Mouse (Mus musculus): Measurements from ENCODE around the gene Gm10964. TPM values are rescaled to one million over a fixed set of nuclear protein-coding genes. Genes with fewer than 3 reads are reported as not detected.

The Gm10964 gene
- polyA plus RNA-seq, 1 experiment from 2014 or later = not detected

DNA sequence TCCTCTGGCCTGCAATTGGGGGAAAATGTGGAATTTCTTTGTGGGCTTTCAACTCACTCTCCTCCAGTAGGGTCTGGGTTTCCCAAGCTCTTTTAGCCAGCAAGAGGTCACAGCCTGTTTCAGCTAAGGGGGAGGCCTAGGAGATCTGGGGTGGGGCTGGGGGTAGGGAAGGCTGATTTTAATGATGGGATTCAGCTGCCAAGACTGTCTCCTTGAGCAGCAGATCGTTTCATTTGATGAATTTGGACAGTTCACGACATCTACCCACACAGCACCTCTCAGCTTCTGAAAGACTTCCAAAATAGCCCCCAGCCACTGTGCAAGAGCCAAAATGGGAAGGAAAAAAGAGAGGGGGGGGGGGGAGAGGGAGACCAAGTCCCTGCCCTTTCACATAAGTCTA, 6.0 kb upstream of the Gm10964 start:
- WGBS = 41% methylated on average over 2 of the region's 2 CpGs
- 0 out of 2 replicates have a peak overlapping the region, but pooled peaks have one; percentile 10 for H3K27ac ChIP-seq (ENCODE audit: low read length)

DNA sequence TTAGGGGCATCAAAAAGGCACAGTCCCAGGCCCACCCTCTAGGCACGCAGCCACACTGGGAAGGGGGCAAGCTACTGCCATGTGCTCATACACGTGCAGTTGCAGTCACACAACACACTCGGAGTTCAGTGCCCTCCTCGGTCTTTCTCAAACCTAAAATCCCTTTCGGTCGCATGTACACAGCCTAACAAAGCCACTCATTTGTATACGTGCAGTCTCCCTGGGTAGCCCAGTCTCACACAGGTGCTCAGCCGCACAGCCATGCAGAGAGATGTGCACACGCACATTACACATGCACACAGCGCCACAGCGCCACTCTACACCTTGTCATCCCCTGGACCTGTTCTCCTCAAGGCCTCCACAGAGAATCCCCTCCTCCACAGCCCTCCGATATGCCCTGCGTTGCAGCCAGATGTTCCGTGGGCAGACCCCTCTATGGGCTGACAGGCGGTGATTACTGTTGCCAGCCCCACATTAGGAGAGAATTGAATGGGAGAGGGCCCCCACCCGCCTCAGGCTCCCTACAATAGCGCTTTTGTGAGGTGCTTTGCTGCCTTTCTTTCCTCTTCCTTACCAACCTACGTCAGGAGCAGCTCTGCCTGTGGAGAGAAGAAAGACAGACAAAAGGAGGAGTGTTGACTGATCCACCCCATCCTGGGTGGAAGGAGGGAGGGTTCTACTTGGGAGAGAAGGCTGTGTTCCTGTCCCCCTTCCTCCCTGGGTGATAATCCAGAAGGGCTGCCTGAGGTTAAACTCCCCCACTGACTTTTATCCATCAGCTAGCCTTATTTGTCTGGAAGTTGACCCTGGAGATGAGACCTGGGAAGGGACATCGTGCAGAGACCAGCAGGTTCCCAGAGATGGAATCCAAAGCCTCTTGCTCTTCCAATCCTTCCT, 5.1 kb upstream of the Gm10964 start:
- Histone ChIP-seq H3K9me3 (ENCODE audit: control insufficient read depth, low read length) (no peaks in the 10 kb centered on the region), H3K9ac (ENCODE audit: low read depth, low read length) (0 out of 2 replicates have a peak overlapping the region, but pooled peaks have one; percentile 58), H3K36me3 (ENCODE audit: control insufficient read depth, insufficient read depth, low read length) (no peaks in the 10 kb centered on the region), H3K4me1 (ENCODE audit: control insufficient read depth, insufficient read depth, low read length) (peaks cover 24% of the 10 kb centered on the region), H3K27ac (ENCODE audit: low read length) (peak overlapping the region; percentile 15; the same call in 1 of the 2 replicates), H3K27me3 (replicated peaks; ENCODE audit: control insufficient read depth, insufficient read depth, low read length) (no peaks in the 10 kb centered on the region), H3K4me2 (ENCODE audit: low read depth, low read length) (peak overlapping the region; percentile 60), H3K4me3 (ENCODE audit: low read length) (no peak overlapping the region)
- ATAC-seq = no peak
- 44% methylated on average over 18 of the region's 19 CpGs for WGBS

More for the DNA sequence above, 6.0 kb upstream of the Gm10964 start:
- Histone ChIP-seq H3K36me3 (ENCODE audit: control insufficient read depth, insufficient read depth, low read length) (no peaks in the 10 kb centered on the region), H3K27me3 (replicated peaks; ENCODE audit: control insufficient read depth, insufficient read depth, low read length) (no peaks in the 10 kb centered on the region), H3K4me3 (ENCODE audit: low read length) (no peak overlapping the region), H3K9me3 (ENCODE audit: control insufficient read depth, low read length) (no peaks in the 10 kb centered on the region), H3K9ac (ENCODE audit: low read depth, low read length) (no peak overlapping the region), H3K4me2 (ENCODE audit: low read depth, low read length) (no peak overlapping the region), H3K4me1 (ENCODE audit: control insufficient read depth, insufficient read depth, low read length) (peaks cover 22% of the 10 kb centered on the region)
- ATAC-seq = no peak

DNA sequence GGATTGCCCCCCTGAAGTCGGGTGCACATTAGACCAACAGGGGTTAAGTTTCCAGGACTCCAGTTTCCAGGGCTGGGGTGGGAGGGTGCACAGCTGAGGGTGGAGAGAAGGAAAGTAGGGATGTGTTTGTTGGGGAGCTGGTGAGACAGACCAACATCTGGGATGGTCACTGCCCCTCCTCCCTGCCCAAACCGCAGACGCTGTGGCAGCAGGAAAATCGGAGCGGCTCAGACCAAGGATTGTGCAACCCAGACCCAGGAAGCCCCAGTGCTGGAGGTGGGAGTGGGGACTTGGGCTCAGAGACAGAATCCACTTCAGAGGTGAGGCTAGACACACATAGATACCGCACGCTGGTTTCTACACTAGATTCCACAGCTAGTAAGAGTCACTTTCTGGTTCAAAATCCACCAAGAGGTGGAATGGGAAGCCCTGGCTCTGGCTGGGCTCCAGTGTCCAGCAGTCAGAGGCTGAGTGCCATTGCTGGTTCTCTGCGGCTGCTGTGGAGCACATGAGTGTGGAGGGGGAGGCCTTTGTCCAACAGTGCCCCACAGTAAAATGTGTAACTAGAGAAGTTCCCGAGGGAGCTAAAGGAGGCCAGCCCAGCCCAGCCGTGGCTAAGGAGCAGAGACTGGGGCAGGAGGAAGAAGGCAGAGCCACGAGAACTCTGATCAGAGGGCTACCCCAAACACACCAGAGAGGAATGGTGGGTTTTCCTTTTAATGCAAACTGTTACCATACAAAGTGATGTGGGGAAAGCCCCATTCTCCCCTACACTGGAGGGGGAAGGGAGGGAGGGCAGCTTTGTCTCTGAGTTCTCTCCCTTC, 4.3 kb upstream of the Gm10964 start:
- Histone ChIP-seq H3K36me3 (ENCODE audit: control insufficient read depth, insufficient read depth, low read length) (no peaks in the 10 kb centered on the region), H3K9ac (ENCODE audit: low read depth, low read length) (peak overlapping the region; percentile 58), H3K9me3 (ENCODE audit: control insufficient read depth, low read length) (no peaks in the 10 kb centered on the region), H3K27ac (ENCODE audit: low read length) (peak overlapping the region; percentile 75), H3K4me3 (ENCODE audit: low read length) (peak overlapping the region; percentile 44), H3K4me1 (ENCODE audit: control insufficient read depth, insufficient read depth, low read length) (peaks cover 24% of the 10 kb centered on the region), H3K27me3 (replicated peaks; ENCODE audit: control insufficient read depth, insufficient read depth, low read length) (no peaks in the 10 kb centered on the region), H3K4me2 (ENCODE audit: low read depth, low read length) (peak overlapping the region; percentile 60)
- ATAC-seq = peak; percentile 24
- 19% methylated on average over 11 of the region's 11 CpGs for WGBS

DNA sequence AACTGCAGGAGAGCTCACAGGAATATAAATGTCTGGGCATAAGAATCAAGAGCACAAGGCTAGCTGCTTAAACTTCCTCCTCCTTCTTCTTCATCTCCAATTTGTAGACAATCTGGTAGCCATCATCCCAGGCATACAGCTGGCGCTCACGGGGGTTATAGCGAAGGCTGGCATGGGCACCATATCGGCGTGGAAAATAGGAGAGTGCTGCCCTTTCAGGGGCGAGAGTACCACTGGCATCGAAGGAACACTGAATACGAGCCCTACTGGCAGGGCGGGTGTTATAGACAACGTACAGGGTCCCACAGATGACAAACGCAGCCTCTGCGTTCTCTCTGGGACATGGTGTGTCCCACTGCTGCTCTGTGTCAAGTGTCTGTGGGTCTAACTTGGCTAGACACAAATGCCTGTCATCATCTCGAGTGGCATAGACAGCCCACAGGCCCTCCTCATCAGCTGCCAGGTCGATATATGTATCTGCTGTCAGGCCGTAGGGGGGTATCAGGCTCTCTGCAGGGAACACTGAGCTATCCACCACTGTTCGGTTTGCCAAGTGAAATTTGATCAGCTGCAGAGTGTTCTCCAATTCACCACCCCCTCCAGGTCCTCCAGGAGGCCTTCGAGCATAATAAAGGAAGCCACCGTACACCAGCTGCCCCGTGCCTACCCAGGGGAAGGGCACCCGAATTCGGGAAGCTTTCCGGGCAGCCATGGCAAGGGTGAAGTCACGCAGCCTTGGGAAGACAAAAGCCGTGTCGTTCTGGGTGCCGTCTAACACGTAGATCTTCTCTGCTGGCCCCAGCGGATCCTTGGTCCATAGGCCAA, 3.2 kb upstream of the Gm10964 start:
- no peak for ATAC-seq
- peak overlapping the region; percentile 44 for H3K4me3 ChIP-seq (ENCODE audit: low read length)
- no peaks in the 10 kb centered on the region for H3K27me3 ChIP-seq (replicated peaks; ENCODE audit: control insufficient read depth, insufficient read depth, low read length)
- H3K4me2 ChIP-seq (ENCODE audit: low read depth, low read length) = peak overlapping the region; percentile 60
- WGBS = 69% methylated on average over 28 of the region's 28 CpGs
- no peaks in the 10 kb centered on the region for H3K9me3 ChIP-seq (ENCODE audit: control insufficient read depth, low read length)
- peaks cover 24% of the 10 kb centered on the region for H3K4me1 ChIP-seq (ENCODE audit: control insufficient read depth, insufficient read depth, low read length)
- peak overlapping the region; percentile 92 for H3K27ac ChIP-seq (ENCODE audit: low read length)
- H3K9ac ChIP-seq (ENCODE audit: low read depth, low read length) = peak overlapping the region; percentile 65
- H3K36me3 ChIP-seq (ENCODE audit: control insufficient read depth, insufficient read depth, low read length) = no peaks in the 10 kb centered on the region

DNA sequence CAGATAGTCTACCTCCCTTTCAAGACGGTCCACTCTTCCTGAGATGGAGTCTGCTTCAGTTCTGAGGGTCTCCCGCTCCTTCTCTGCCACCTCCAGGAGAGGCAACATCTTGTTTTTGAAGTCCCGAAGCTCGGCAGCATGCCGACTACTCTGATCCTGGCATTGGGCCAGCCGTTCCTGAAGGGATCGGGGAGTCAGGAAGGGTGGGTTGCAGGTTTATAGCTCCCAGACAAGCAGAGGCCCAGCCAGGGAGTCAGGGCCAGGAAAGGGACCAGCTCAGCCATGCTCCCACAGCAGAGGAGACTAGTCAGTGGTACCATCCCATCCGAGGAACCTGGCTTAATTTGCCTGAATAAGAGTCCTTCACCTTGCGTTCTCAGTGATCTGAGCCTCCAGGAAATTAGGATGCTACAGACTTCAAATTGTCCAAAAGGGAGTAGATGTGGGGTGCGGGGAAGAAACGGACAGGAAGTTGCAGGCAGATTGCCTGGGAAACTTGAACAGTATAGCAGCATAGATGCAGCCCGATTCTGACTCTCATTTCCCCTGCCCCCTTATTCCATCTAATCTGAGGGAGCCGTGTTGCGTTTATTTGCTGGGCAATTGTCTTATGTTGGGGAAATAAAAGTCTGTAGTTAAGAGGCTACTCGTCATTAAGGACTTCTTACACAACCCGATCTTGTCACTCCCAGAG, 2.0 kb upstream of the Gm10964 start:
- peak; percentile 37 for ATAC-seq
- H3K27ac ChIP-seq (ENCODE audit: low read length) = peak overlapping the region; percentile 92
- WGBS = 28% methylated on average over 16 of the region's 16 CpGs
- no peaks in the 10 kb centered on the region for H3K27me3 ChIP-seq (replicated peaks; ENCODE audit: control insufficient read depth, insufficient read depth, low read length)
- peak overlapping the region; percentile 65 for H3K9ac ChIP-seq (ENCODE audit: low read depth, low read length)
- H3K9me3 ChIP-seq (ENCODE audit: control insufficient read depth, low read length) = no peaks in the 10 kb centered on the region
- peak overlapping the region; percentile 44 for H3K4me3 ChIP-seq (ENCODE audit: low read length)
- peaks cover 24% of the 10 kb centered on the region for H3K4me1 ChIP-seq (ENCODE audit: control insufficient read depth, insufficient read depth, low read length)
- peaks cover 4% of the 10 kb centered on the region; the same call in 1 of the 2 replicates for H3K36me3 ChIP-seq (ENCODE audit: control insufficient read depth, insufficient read depth, low read length)
- peak overlapping the region; percentile 60 for H3K4me2 ChIP-seq (ENCODE audit: low read depth, low read length)

DNA sequence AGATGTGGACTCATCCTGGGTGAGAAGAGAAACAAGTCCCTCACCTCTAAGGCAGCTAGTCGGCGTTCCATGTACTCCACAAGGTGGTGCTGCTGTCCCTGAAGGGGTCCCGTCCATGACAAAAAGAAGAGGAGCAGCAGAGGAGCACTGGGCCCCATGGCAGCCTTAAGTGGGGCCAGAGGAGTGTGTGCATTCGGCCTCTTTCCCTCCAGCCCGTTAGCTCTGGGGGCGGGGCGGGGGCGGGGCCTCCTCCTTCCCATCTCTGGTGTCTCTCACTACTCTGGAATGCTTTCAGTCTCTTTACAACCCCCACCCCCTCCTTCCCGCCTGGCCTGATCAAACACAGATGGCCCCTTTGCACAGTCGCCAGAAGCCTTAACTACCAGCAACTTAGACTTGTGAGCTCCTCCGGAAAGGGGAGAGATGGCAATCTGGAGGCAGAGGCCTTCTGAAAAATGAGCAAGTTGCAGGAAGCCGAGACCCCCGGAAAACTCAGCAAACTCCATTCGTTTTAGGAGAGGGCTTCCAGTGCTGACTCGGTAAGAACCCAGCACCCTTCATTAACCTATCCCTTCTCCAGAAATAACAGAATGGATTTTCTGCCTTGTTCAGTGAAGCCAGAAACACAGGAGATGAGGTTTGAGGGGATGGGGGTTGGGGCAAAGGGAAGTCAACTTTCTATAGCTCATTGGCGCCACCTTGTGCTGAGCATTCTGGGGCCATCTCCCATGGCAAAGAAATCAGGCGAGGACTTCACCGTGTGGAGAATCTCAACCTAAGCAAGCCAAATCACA, 1.2 kb upstream of the Gm10964 start, which contains the start of gene Olfml3:
Gene Olfml3 (minus strand): TSS at position 224 of the 794 bp plus-strand sequence.
- H3K4me2 ChIP-seq (ENCODE audit: low read depth, low read length) = peak within 1 kb of the TSS; percentile 60
- peak within 1 kb of the TSS; percentile 92 for H3K27ac ChIP-seq (ENCODE audit: low read length)
- H3K9me3 ChIP-seq (ENCODE audit: control insufficient read depth, low read length) = no peaks in the 10 kb centered on the region
- H3K4me1 ChIP-seq (ENCODE audit: control insufficient read depth, insufficient read depth, low read length) = peaks cover 24% of the 10 kb centered on the region
- under 1% methylated on average over 18 of the region's 18 CpGs for WGBS
- ATAC-seq = peak; percentile 91
- H3K27me3 ChIP-seq (replicated peaks; ENCODE audit: control insufficient read depth, insufficient read depth, low read length) = no peaks in the 10 kb centered on the region
- H3K36me3 ChIP-seq (ENCODE audit: control insufficient read depth, insufficient read depth, low read length) = peaks cover 5% of the 10 kb centered on the region; the same call in 1 of the 2 replicates
- peak within 1 kb of the TSS; percentile 44 for H3K4me3 ChIP-seq (ENCODE audit: low read length)
- peak within 1 kb of the TSS; percentile 65 for H3K9ac ChIP-seq (ENCODE audit: low read depth, low read length)

DNA sequence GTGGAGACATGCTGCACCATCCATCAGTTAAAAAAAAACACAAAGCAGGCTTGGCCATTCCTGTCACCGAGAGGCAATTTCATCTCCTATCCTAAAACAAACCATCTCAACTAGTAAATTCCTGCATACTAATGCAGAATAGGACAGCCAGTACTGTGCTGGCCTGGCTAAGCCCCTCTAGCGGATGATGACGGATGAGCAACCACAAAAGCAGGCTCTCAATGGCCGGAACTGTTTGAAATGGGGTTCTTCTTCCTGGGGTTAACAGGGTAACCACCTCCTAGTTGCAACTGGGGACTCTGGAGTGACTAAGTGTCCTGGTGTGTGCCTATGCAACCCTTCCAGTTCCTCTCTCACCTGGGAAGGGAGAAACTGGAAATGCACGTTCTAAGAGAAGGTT, 1.2 kb downstream of the Gm10964 start:
- Histone ChIP-seq H3K27me3 (replicated peaks; ENCODE audit: control insufficient read depth, insufficient read depth, low read length) (no peaks in the 10 kb centered on the region), H3K27ac (ENCODE audit: low read length) (no peak overlapping the region), H3K4me2 (ENCODE audit: low read depth, low read length) (no peak overlapping the region), H3K4me1 (ENCODE audit: control insufficient read depth, insufficient read depth, low read length) (peaks cover 7% of the 10 kb centered on the region), H3K9me3 (ENCODE audit: control insufficient read depth, low read length) (no peaks in the 10 kb centered on the region), H3K4me3 (ENCODE audit: low read length) (no peak overlapping the region), H3K36me3 (ENCODE audit: control insufficient read depth, insufficient read depth, low read length) (peaks cover 9% of the 10 kb centered on the region; the same call in 1 of the 2 replicates), H3K9ac (ENCODE audit: low read depth, low read length) (no peak overlapping the region)
- 59% methylated on average over 5 of the region's 5 CpGs for WGBS
- ATAC-seq = no peak

DNA sequence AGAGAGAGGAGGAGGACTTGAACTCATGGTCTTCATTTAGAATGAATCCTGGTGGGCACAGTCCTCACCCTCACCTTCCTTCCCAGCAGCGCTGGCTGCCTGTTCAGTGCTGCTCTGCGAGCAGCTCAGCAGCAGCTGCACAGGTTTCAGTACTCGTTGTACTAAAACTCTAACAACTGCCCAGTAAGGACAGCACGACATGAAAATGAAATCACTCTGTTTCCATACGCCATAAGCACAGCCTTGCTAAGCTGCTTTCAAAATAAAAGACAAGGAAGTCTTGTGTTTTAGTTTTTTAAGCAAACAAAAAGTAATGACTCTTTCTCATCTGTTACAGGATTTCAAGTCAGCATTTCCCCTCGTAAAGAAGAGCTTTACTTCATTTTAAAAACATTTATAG, 4.0 kb downstream of the Gm10964 start:
- peaks cover 9% of the 10 kb centered on the region for H3K36me3 ChIP-seq (ENCODE audit: control insufficient read depth, insufficient read depth, low read length)
- H3K27me3 ChIP-seq (replicated peaks; ENCODE audit: control insufficient read depth, insufficient read depth, low read length) = no peaks in the 10 kb centered on the region
- H3K9me3 ChIP-seq (ENCODE audit: control insufficient read depth, low read length) = no peaks in the 10 kb centered on the region
- no peak overlapping the region for H3K4me2 ChIP-seq (ENCODE audit: low read depth, low read length)
- WGBS = 78% methylated on average over 6 of the region's 6 CpGs
- no peak overlapping the region for H3K4me3 ChIP-seq (ENCODE audit: low read length)
- no peak for ATAC-seq
- no peak overlapping the region for H3K9ac ChIP-seq (ENCODE audit: low read depth, low read length)
- H3K27ac ChIP-seq (ENCODE audit: low read length) = no peak overlapping the region
- H3K4me1 ChIP-seq (ENCODE audit: control insufficient read depth, insufficient read depth, low read length) = 0 out of 2 replicates have a peak, but pooled peaks cover 3% of the 10 kb centered on the region

Measured in intestine, embryonic 16.5 days (tissue).